Mouse (Mus musculus) 3134 (cell line): ENCODE results near the gene Zfp664.

Source experiments
- DNase-seq: peaks from one replicate; pipeline ENCODE4 v3.0.0-alpha.2; 2011; ENCODE audit warnings: low spot score; ENCODE audit not compliant: insufficient read length; ENCODE audit errors: extremely low read depth

The Zfp664 gene

GRCm38 (mm10) chr5:124868981-124869380 is 6.5 kb downstream of the Zfp664 start:
- peak; percentile 32 for DNase-seq

- DNase-seq = peak; percentile 29
Observed at GRCm38 (mm10) chr5:124872033-124872432, 9.5 kb downstream of the Zfp664 start.

GRCm38 (mm10) chr5:124873096-124873495 is 10.6 kb downstream of the Zfp664 start:
- DNase-seq = no peak

- no peak for DNase-seq
Observed at GRCm38 (mm10) chr5:124873890-124874601, 11.6 kb downstream of the Zfp664 start.

- no peak for DNase-seq
Observed at GRCm38 (mm10) chr5:124879251-124879650, 16.8 kb downstream of the Zfp664 start.

GRCm38 (mm10) chr5:124879801-124880200 is 17.3 kb downstream of the Zfp664 start:
- no peak for DNase-seq

GRCm38 (mm10) chr5:124883877-124884276 is 21.4 kb downstream of the Zfp664 start:
- DNase-seq = no peak

GRCm38 (mm10) chr5:124888661-124889060 is 26.2 kb downstream of the Zfp664 start:
- DNase-seq = no peak

- no peak for DNase-seq
Observed at GRCm38 (mm10) chr5:124891921-124892370, 29.5 kb downstream of the Zfp664 start.

GRCm38 (mm10) chr5:124896135-124896534 is 33.6 kb downstream of the Zfp664 start:
- DNase-seq = no peak

GRCm38 (mm10) chr5:124899945-124900631 is 37.6 kb downstream of the Zfp664 start:
- DNase-seq = peak; percentile 73

- no peak for DNase-seq
Observed at GRCm38 (mm10) chr5:124900738-124901490, 38.4 kb downstream of the Zfp664 start.

GRCm38 (mm10) chr5:124901675-124902074 is 39.2 kb downstream of the Zfp664 start:
- no peak for DNase-seq

GRCm38 (mm10) chr5:124902195-124902594 is 39.7 kb downstream of the Zfp664 start:
- DNase-seq = no peak

- DNase-seq = no peak
Observed at GRCm38 (mm10) chr5:124903852-124904251, 41.4 kb downstream of the Zfp664 start.

GRCm38 (mm10) chr5:124906890-124907289 is 44.4 kb downstream of the Zfp664 start:
- DNase-seq = no peak

- no peak for DNase-seq
Observed at GRCm38 (mm10) chr5:124908860-124909259, 46.4 kb downstream of the Zfp664 start.

GRCm38 (mm10) chr5:124912276-124912675 is 49.8 kb downstream of the Zfp664 start:
- DNase-seq = no peak

- DNase-seq = no peak
Observed at GRCm38 (mm10) chr5:124912946-124913933, 50.7 kb downstream of the Zfp664 start.

GRCm38 (mm10) chr5:124919798-124920197 is 57.3 kb downstream of the Zfp664 start:
- peak; percentile 65 for DNase-seq
